Mouse (Mus musculus) hematopoietic stem cell, adult 5-6 weeks (primary cell): ENCODE results near the gene Olfr411. TPM values are rescaled to one million over a fixed set of nuclear protein-coding genes. Genes with fewer than 3 reads are reported as not detected.

Experiments
- total RNA-seq: library from RNA; stranded (forward); fragments of 172-1452, 232-1000 nt; gene quantifications from 2 replicates; pipeline ENCODE4 v1.2.3, GENCODE M21; 2017

Gene Olfr411
- total RNA-seq, 1 experiment from 2014 or later = not detected

Other genes with a start within 250 kb of the Olfr411 start
- gene Olfr401, start 238.9 kb downstream of the Olfr411 start, total RNA-seq = not detected in 2 replicates
- gene Olfr402, start 199.1 kb downstream of the Olfr411 start, total RNA-seq = not detected in 2 replicates
- not detected in 2 replicates for gene Olfr403, start 166.4 kb downstream of the Olfr411 start, total RNA-seq
- not detected in 2 replicates for gene Olfr43, start 141.3 kb downstream of the Olfr411 start, total RNA-seq
- not detected in 2 replicates for gene Olfr406, start 92.8 kb downstream of the Olfr411 start, total RNA-seq
- gene Olfr59, start 68.9 kb downstream of the Olfr411 start, total RNA-seq = not detected in 2 replicates
- gene Olfr410, start 14.6 kb downstream of the Olfr411 start, total RNA-seq = not detected in 2 replicates
- gene Olfr412, start 9.4 kb upstream of the Olfr411 start, total RNA-seq = not detected in 2 replicates